Mouse (Mus musculus) CH12.LX (cell line): Measurements from ENCODE around the gene Rbp4.

Experiments used
- CTCF ChIP-seq, 2 experiments: IDR thresholded peaks in 1 of 2; conservative IDR thresholded peaks in 1 of 2; 2 replicates each; pipeline ENCODE4 v1.5.1; 2011 to 2012; ENCODE audit warnings: low read depth in 2 of 2, low read length in 2 of 2, improper control_type of control experiment in 1 of 2, inconsistent platforms in 1 of 2, mild to moderate bottlenecking in 1 of 2, moderate library complexity in 1 of 2
- E2F4 ChIP-seq: IDR thresholded peaks from 2 replicates; pipeline ENCODE4 v1.6.1; 2011; ENCODE audit warnings: low read depth, low read length, improper control_type of control experiment; ENCODE audit not compliant: insufficient replicate concordance
- ELF1 ChIP-seq: IDR thresholded peaks from 2 replicates; pipeline ENCODE4 v1.6.1; 2014; ENCODE audit warnings: low read depth, mild to moderate bottlenecking, inconsistent platforms, low read length, improper control_type of control experiment
- EP300 ChIP-seq: IDR thresholded peaks from 2 replicates; pipeline ENCODE4 v1.6.1; 2011; ENCODE audit warnings: low read length, improper control_type of control experiment
- MYC ChIP-seq: IDR thresholded peaks from 2 replicates; pipeline ENCODE4 v1.6.1; 2011; ENCODE audit warnings: low read depth, mild to moderate bottlenecking, improper control_type of control experiment, low read length
- POLR2A ChIP-seq: IDR thresholded peaks from 2 replicates; pipeline ENCODE4 v1.6.1; 2011; ENCODE audit warnings: low read depth, mild to moderate bottlenecking, improper control_type of control experiment, low read length
- ZMIZ1 ChIP-seq: IDR thresholded peaks from 2 replicates; pipeline ENCODE4 v1.6.1; 2012; ENCODE audit warnings: low read depth, mild to moderate bottlenecking, inconsistent platforms, low read length, improper control_type of control experiment

DNA sequence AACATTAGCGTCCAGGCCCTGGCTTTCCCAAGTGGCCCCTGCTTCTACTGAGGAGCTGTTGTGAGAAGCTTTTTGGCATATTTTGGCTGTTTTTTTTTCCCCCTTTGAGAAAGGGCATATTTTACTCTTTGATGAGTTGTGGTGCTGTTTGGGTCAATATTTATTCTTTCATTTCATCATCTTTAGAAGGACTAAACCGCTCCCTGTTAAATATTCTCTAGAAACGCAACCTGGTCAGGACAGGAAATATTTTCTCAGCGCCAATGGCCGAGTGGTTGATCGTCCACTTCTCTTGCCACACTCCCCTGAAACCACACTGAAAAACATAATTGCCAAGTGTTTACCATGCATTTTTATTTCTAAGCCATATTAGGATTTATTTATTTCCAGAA is at the start of gene Rbp4:
- TF ChIP-seq E2F4 (no peak), CTCF (conservative IDR thresholded peaks at IDR 0.05 in 1 of 2, IDR thresholded peaks at IDR 0.05 in 1 of 2; ENCODE audit: low read depth in 2 of 2, low read length in 2 of 2) (no peak), MYC (no peak), ELF1 (no peak), POLR2A (no peak), EP300 (no peak), ZMIZ1 (no peak)
